Mouse (Mus musculus): ENCODE data around the gene Serpinh1.

The Serpinh1 gene

GRCm38 (mm10) chr7:99326128-99326527 is 26.9 kb downstream of the Serpinh1 start:
- DNase-seq (ENCODE audit: low spot score in 2 of 2): no peak

GRCm38 (mm10) chr7:99324810-99325209 is 28.2 kb downstream of the Serpinh1 start:
- DNase-seq (ENCODE audit: low spot score in 2 of 2): no peak

- no peak for DNase-seq (ENCODE audit: low spot score in 2 of 2)
Observed at GRCm38 (mm10) chr7:99323321-99323700, 29.7 kb downstream of the Serpinh1 start.

GRCm38 (mm10) chr7:99322691-99323320 is 30.2 kb downstream of the Serpinh1 start:
- DNase-seq (ENCODE audit: low spot score in 2 of 2): no peak

- DNase-seq (ENCODE audit: low spot score in 2 of 2): no peak
Observed at GRCm38 (mm10) chr7:99320524-99320923, 32.5 kb downstream of the Serpinh1 start.

GRCm38 (mm10) chr7:99317475-99317874 is 35.6 kb downstream of the Serpinh1 start:
- no peak for DNase-seq (ENCODE audit: low spot score in 2 of 2)

- DNase-seq (ENCODE audit: low spot score in 2 of 2): no peak
Observed at GRCm38 (mm10) chr7:99316207-99316606, 36.8 kb downstream of the Serpinh1 start.

GRCm38 (mm10) chr7:99314565-99314964 is 38.5 kb downstream of the Serpinh1 start:
- DNase-seq (ENCODE audit: low spot score in 2 of 2): no peak

- DNase-seq (ENCODE audit: low spot score in 2 of 2): no peak
Observed at GRCm38 (mm10) chr7:99313253-99313652, 39.8 kb downstream of the Serpinh1 start.

- DNase-seq (ENCODE audit: low spot score in 2 of 2): no peak
Observed at GRCm38 (mm10) chr7:99312671-99313143, 40.3 kb downstream of the Serpinh1 start.

- DNase-seq (ENCODE audit: low spot score in 2 of 2): no peak
Observed at GRCm38 (mm10) chr7:99312058-99312457, 41.0 kb downstream of the Serpinh1 start.

- DNase-seq (ENCODE audit: low spot score in 2 of 2): no peak
Observed at GRCm38 (mm10) chr7:99311433-99311832, 41.6 kb downstream of the Serpinh1 start.

GRCm38 (mm10) chr7:99306640-99307039 is 46.4 kb downstream of the Serpinh1 start:
- no peak for DNase-seq (ENCODE audit: low spot score in 2 of 2)

GRCm38 (mm10) chr7:99305688-99306087 is 47.4 kb downstream of the Serpinh1 start:
- no peak for DNase-seq (ENCODE audit: low spot score in 2 of 2)

GRCm38 (mm10) chr7:99304949-99305372 is 48.1 kb downstream of the Serpinh1 start:
- no peak for DNase-seq (ENCODE audit: low spot score in 2 of 2)

GRCm38 (mm10) chr7:99304029-99304428 is 49.0 kb downstream of the Serpinh1 start:
- DNase-seq (ENCODE audit: low spot score in 2 of 2): no peak

GRCm38 (mm10) chr7:99300650-99301175 is 52.3 kb downstream of the Serpinh1 start:
- no peak for DNase-seq (ENCODE audit: low spot score in 2 of 2)
